ENCODE assay signal across 8 mouse cellular contexts in genomic region chr2:30057223-30057904, GRCm38 (mm10). TPM values are rescaled to one million over a fixed set of nuclear protein-coding genes. Genes with fewer than 3 reads are reported as not detected.
A peak's percentile ranks its signal among the peaks of the same experiment; 100 is the strongest.
DNase-seq lines count a peak whose midpoint lies in the region; ATAC-seq lines count a peak whose summit lies in the region.

Gene Set (plus strand): TSS chr2:30057378.

- H3K36me3 ChIP-seq in forebrain, embryonic 11.5 days (ENCODE audit: control insufficient read depth, insufficient read depth, low read length) = no peaks in the 10 kb centered on the region
- no peaks in the 10 kb centered on the region for H3K36me3 ChIP-seq in limb, embryonic 15.5 days
- no peaks in the 10 kb centered on the region for H3K36me3 ChIP-seq in neural tube, embryonic 15.5 days

- H3K4me2 ChIP-seq in forebrain, embryonic 11.5 days (ENCODE audit: low read depth, low read length, severe bottlenecking) = no peak within 1 kb of the TSS
- H3K4me2 ChIP-seq in limb, embryonic 15.5 days = no peak within 1 kb of the TSS
- H3K4me2 ChIP-seq in neural tube, embryonic 15.5 days = no peak within 1 kb of the TSS

- no peaks in the 10 kb centered on the region; the same call in 1 of the 2 replicates for H3K4me1 ChIP-seq in forebrain, embryonic 11.5 days (replicated peaks; ENCODE audit: control insufficient read depth, insufficient read depth, low read length)
- H3K4me1 ChIP-seq in limb, embryonic 15.5 days = 0 out of 2 replicates have a peak, but pooled peaks cover 9% of the 10 kb centered on the region
- peaks cover 13% of the 10 kb centered on the region for H3K4me1 ChIP-seq in neural tube, embryonic 15.5 days

- ATAC-seq in forebrain, embryonic 11.5 days (replicated peaks; ENCODE audit: low FRiP score) = no peak
- no peak for ATAC-seq in hematopoietic stem cell, adult 5-6 weeks (replicated peaks in 1 of 2; ENCODE audit: insufficient read depth in 1 of 2, low FRiP score in 2 of 2, low TSS enrichment in 1 of 2, low read depth in 1 of 2, poor library complexity in 2 of 2, severe bottlenecking in 2 of 2)
- no peak for ATAC-seq in limb, embryonic 15.5 days (ENCODE audit: insufficient number of reproducible peaks, low FRiP score, low TSS enrichment, low read depth)
- no peak for ATAC-seq in neural tube, embryonic 15.5 days (ENCODE audit: low FRiP score)

- H3K27ac ChIP-seq in forebrain, embryonic 11.5 days (ENCODE audit: low read depth, low read length) = no peak within 1 kb of the TSS
- H3K27ac ChIP-seq in limb, embryonic 15.5 days = no peak within 1 kb of the TSS
- H3K27ac ChIP-seq in neural tube, embryonic 15.5 days (replicated peaks) = no peak within 1 kb of the TSS

- no peaks in the 10 kb centered on the region for H3K9me3 ChIP-seq in forebrain, embryonic 11.5 days (ENCODE audit: control insufficient read depth, low read length)
- no peaks in the 10 kb centered on the region for H3K9me3 ChIP-seq in limb, embryonic 15.5 days
- H3K9me3 ChIP-seq in neural tube, embryonic 15.5 days (replicated peaks) = no peaks in the 10 kb centered on the region

- H3K4me3 ChIP-seq in forebrain, embryonic 11.5 days (ENCODE audit: low read depth, low read length) = no peak within 1 kb of the TSS
- H3K4me3 ChIP-seq in limb, embryonic 15.5 days = no peak within 1 kb of the TSS
- no peak within 1 kb of the TSS for H3K4me3 ChIP-seq in neural tube, embryonic 15.5 days (replicated peaks)

- H3K27me3 ChIP-seq in forebrain, embryonic 11.5 days (ENCODE audit: control insufficient read depth, insufficient read depth, low read length) = no peaks in the 10 kb centered on the region
- H3K27me3 ChIP-seq in limb, embryonic 15.5 days = no peaks in the 10 kb centered on the region
- no peaks in the 10 kb centered on the region for H3K27me3 ChIP-seq in neural tube, embryonic 15.5 days (replicated peaks)

- WGBS in forebrain, embryonic 11.5 days = 54% methylated on average over 12 of the region's 12 CpGs
- 33% methylated on average over 12 of the region's 12 CpGs for WGBS in limb, embryonic 15.5 days
- 55% methylated on average over 12 of the region's 12 CpGs for WGBS in neural tube, embryonic 15.5 days

- no peak within 1 kb of the TSS for H3K9ac ChIP-seq in forebrain, embryonic 11.5 days (ENCODE audit: low read length)
- H3K9ac ChIP-seq in limb, embryonic 15.5 days = no peak within 1 kb of the TSS
- no peak within 1 kb of the TSS for H3K9ac ChIP-seq in neural tube, embryonic 15.5 days (replicated peaks)

- DNase-seq in layer of hippocampus, adult 8-10 months (ENCODE audit: low spot score in 2 of 2) = no peak
- no peak for DNase-seq in layer of hippocampus, adult 9-11 months
- DNase-seq in ZHBTc4 (ENCODE audit: low read depth, low spot score) = peak; percentile 93
- DNase-seq in forebrain, embryonic 11.5 days (ENCODE audit: low spot score) = no peak
- DNase-seq in urinary bladder, postnatal 25 days (ENCODE audit: low spot score) = no peak

RNA-seq across cellular contexts. Expression of gene Set, which starts in this region (rescaled TPM):
- 100 to 1,000 TPM; 179 to 198 (median 186) TPM for total RNA-seq in layer of hippocampus, adult 8-10 months (2022)
- 817 and 824 TPM in 2 replicates for polyA plus RNA-seq in forebrain, embryonic 11.5 days (2014; fragmentation: Nextera tagmentation; extraction: Ambion mirVana)
- total RNA-seq in hematopoietic stem cell, adult 5-6 weeks (2017) = 1,010 and 1,764 TPM in 2 replicates
- polyA plus RNA-seq in limb, embryonic 15.5 days (2015; fragmentation: Nextera tagmentation; extraction: Ambion mirVana) = 323 and 361 TPM in 2 replicates
- polyA plus RNA-seq in neural tube, embryonic 15.5 days (2015; fragmentation: Nextera tagmentation; extraction: Ambion mirVana) = 285 and 330 TPM in 2 replicates
